Comparison of ENCODE assay signal across 30 mouse cellular contexts in genomic region chr17:4858304-4858703, GRCm38 (mm10).
"Had no signal": no experiment of that assay in that cellular context is flagged by ENCODE, and none has a peak within 500 bp of the region (broad histone marks: within the 10 kb centered on the region; RNA-seq: fewer than 3 reads in every experiment).

No protein-coding gene starts in this region.

- H3K27ac ChIP-seq: limb, embryonic 10.5 days; limb, embryonic 12.5 days; limb, embryonic 13.5 days; limb, embryonic 15.5 days; liver, embryonic 12.5 days; liver, embryonic 13.5 days; liver, embryonic 14.5 days; liver, embryonic 15.5 days; lung, embryonic 15.5 days; macrophage; midbrain, embryonic 10.5 days; midbrain, embryonic 12.5 days; midbrain, embryonic 13.5 days; midbrain, embryonic 15.5 days had no signal

- H3K4me1 ChIP-seq: limb, embryonic 10.5 days; limb, embryonic 12.5 days; liver, embryonic 12.5 days; liver, embryonic 13.5 days; liver, embryonic 15.5 days; lung, embryonic 15.5 days; midbrain, embryonic 10.5 days; midbrain, embryonic 12.5 days; midbrain, embryonic 13.5 days; midbrain, embryonic 15.5 days had no signal

- ATAC-seq: liver, embryonic 12.5 days; liver, postnatal 0 days; lung, postnatal 0 days; midbrain, embryonic 13.5 days; midbrain, embryonic 15.5 days; midbrain, embryonic 16.5 days had no signal

- H3K9ac ChIP-seq: limb, embryonic 12.5 days; limb, embryonic 13.5 days; limb, embryonic 15.5 days; liver, embryonic 12.5 days; liver, embryonic 13.5 days; liver, embryonic 14.5 days; liver, embryonic 15.5 days; liver, postnatal 0 days; lung, embryonic 14.5 days; lung, embryonic 15.5 days; midbrain, embryonic 12.5 days; midbrain, embryonic 13.5 days; midbrain, embryonic 15.5 days had no signal

- H3K4me3 ChIP-seq: limb, embryonic 10.5 days; limb, embryonic 12.5 days; limb, embryonic 13.5 days; limb, embryonic 15.5 days; liver, embryonic 12.5 days; liver, embryonic 13.5 days; liver, embryonic 15.5 days; lung, embryonic 15.5 days; megakaryocyte, embryonic 14.5 days; midbrain, embryonic 10.5 days; midbrain, embryonic 12.5 days; midbrain, embryonic 13.5 days; midbrain, embryonic 15.5 days had no signal

- H3K36me3 ChIP-seq: limb, embryonic 10.5 days; limb, embryonic 12.5 days; limb, embryonic 13.5 days; limb, embryonic 15.5 days; liver, embryonic 12.5 days; liver, embryonic 13.5 days; liver, embryonic 15.5 days; lung, embryonic 15.5 days; midbrain, embryonic 10.5 days; midbrain, embryonic 12.5 days; midbrain, embryonic 13.5 days; midbrain, embryonic 15.5 days had no signal

- H3K4me2 ChIP-seq: limb, embryonic 12.5 days; limb, embryonic 13.5 days; limb, embryonic 15.5 days; liver, embryonic 11.5 days; liver, embryonic 12.5 days; liver, embryonic 13.5 days; liver, embryonic 15.5 days; lung, embryonic 14.5 days; lung, embryonic 15.5 days; midbrain, embryonic 11.5 days; midbrain, embryonic 12.5 days; midbrain, embryonic 13.5 days; midbrain, embryonic 15.5 days had no signal

- H3K27me3 ChIP-seq: limb, embryonic 12.5 days; limb, embryonic 13.5 days; limb, embryonic 15.5 days; liver, embryonic 12.5 days; liver, embryonic 13.5 days; liver, embryonic 15.5 days; lung, embryonic 15.5 days; midbrain, embryonic 12.5 days; midbrain, embryonic 13.5 days; midbrain, embryonic 15.5 days had no signal

- H3K9me3 ChIP-seq: limb, embryonic 10.5 days; limb, embryonic 12.5 days; limb, embryonic 13.5 days; limb, embryonic 15.5 days; liver, embryonic 12.5 days; liver, embryonic 13.5 days; liver, embryonic 15.5 days; lung, embryonic 15.5 days; megakaryocyte, embryonic 14.5 days; midbrain, embryonic 10.5 days; midbrain, embryonic 12.5 days; midbrain, embryonic 13.5 days; midbrain, embryonic 15.5 days had no signal

- DNase-seq: left cerebral cortex, postnatal 4 days; liver; liver, embryonic 13.5 days; liver, postnatal 0 days; lung, adult 18-20 months; lung, adult 2 months; lung, embryonic 14.5 days; lung, postnatal 10 days; lung, postnatal 14 days; lung, postnatal 36 days; lung, postnatal 4 days; midbrain, embryonic 14.5 days had no signal
